Mouse (Mus musculus) kidney, adult 2 months (tissue): Measurements from ENCODE around the gene Cyfip2.

Experiments used
- CTCF ChIP-seq: fragments of 200-500 bp; conservative IDR thresholded peaks from 2 replicates; pipeline ENCODE4 v1.5.1; 2011; ENCODE audit warnings: low read depth, mild to moderate bottlenecking, control low read depth, low read length, moderate library complexity, mixed read lengths; ENCODE audit not compliant: insufficient read depth, insufficient read length
- POLR2A ChIP-seq: fragments of 200-500 bp; IDR thresholded peaks from one replicate; pipeline ENCODE4 v1.6.1; 2011; ENCODE audit warnings: low read depth, low read length, control low read depth

DNA sequence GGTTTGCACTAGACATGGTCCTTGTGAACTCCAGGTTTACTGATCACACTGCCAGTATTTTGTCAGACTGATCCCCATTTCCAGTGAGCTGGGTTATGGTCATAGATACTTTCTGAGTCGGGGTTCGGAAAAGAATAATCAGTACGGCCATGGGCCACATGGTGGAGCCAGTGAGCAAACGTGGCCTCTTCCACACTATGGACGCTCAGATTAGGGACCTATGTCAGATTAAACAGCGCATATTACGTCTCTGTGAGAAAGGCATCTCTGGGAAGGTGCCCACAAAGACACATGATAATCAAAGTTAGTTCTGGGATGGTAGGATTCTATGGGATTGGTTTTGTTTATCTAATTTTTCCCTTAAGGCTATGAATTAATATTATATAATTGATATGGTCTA is 43.7 kb downstream of the Cyfip2 start:
- TF ChIP-seq CTCF = peak; percentile 82
- no peak for TF ChIP-seq POLR2A
